9 mouse cellular contexts compared by ENCODE assay signal in the genomic region with DNA sequence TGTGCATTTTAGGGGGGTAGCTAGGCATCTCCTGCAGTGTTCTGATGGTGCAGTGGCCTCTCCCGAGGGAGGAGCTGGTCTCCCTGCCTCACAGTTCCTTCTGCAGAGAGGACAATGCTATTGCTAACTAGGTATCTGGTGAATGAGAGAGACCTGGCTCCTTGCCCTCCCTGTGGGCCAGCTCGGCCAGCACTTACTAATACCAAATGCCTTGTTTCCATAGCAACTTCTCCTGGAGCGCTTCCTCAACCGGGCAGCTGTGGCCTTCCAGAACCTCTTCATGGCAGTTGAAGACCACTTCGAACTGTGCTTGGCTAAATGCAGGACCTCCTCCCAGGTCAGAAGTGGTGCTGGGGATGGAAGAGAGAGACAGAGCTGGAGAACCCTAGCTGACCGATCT. TPM values are rescaled to one million over a fixed set of nuclear protein-coding genes. Genes with fewer than 3 reads are reported as not detected.
DNase-seq lines count a peak whose midpoint lies in the region; ATAC-seq lines count a peak whose summit lies in the region.
"Had no signal": no experiment of that assay in that cellular context is flagged by ENCODE, and none has a peak within 500 bp of the region (broad histone marks: within the 10 kb centered on the region; RNA-seq: fewer than 3 reads in every experiment).

No protein-coding gene starts in this region.

- no peak overlapping the region for H3K4me3 ChIP-seq in midbrain, embryonic 14.5 days (replicated peaks; ENCODE audit: low read depth, low read length)
- H3K4me3 ChIP-seq in midbrain, embryonic 10.5 days = no peak overlapping the region
- H3K4me3 ChIP-seq: liver, embryonic 12.5 days; myocyte had no signal

- H3K4me1 ChIP-seq in midbrain, embryonic 14.5 days (ENCODE audit: control insufficient read depth, insufficient read depth, low read length) = no peaks in the 10 kb centered on the region
- H3K4me1 ChIP-seq in midbrain, embryonic 10.5 days = peaks cover 6% of the 10 kb centered on the region

- no peak for ATAC-seq in midbrain, embryonic 14.5 days (ENCODE audit: low FRiP score, low TSS enrichment)
- ATAC-seq: liver, embryonic 12.5 days had no signal

- no peak overlapping the region for H3K4me2 ChIP-seq in midbrain, embryonic 14.5 days (ENCODE audit: low read length)
- H3K4me2 ChIP-seq: liver, embryonic 12.5 days had no signal

- intact Hi-C loops in heart, postnatal 25 days (cut with DNase I) = no loop called here

- no peak overlapping the region for H3K9ac ChIP-seq in midbrain, embryonic 14.5 days (replicated peaks; ENCODE audit: low read length)
- H3K9ac ChIP-seq: liver, embryonic 12.5 days had no signal

- no peaks in the 10 kb centered on the region for H3K27me3 ChIP-seq in midbrain, embryonic 14.5 days (ENCODE audit: control insufficient read depth, insufficient read depth, low read length)
- H3K27me3 ChIP-seq in midbrain, embryonic 10.5 days (ENCODE audit: low read depth, poor library complexity, severe bottlenecking) = no peaks in the 10 kb centered on the region
- H3K27me3 ChIP-seq: liver, embryonic 12.5 days had no signal

- H3K9me3 ChIP-seq in midbrain, embryonic 14.5 days (ENCODE audit: control insufficient read depth, low read length) = no peaks in the 10 kb centered on the region
- no peaks in the 10 kb centered on the region for H3K9me3 ChIP-seq in midbrain, embryonic 10.5 days (replicated peaks)
- H3K9me3 ChIP-seq: liver, embryonic 12.5 days had no signal

- 57% methylated on average over 6 of the region's 6 CpGs for WGBS in midbrain, embryonic 14.5 days
- WGBS in midbrain, embryonic 10.5 days = 74% methylated on average over 6 of the region's 6 CpGs

- DNase-seq in heart, postnatal 4 days = peak; percentile 43
- DNase-seq in heart, postnatal 25 days (ENCODE audit: low spot score) = no peak
- no peak for DNase-seq in midbrain, embryonic 14.5 days
- DNase-seq in midbrain, embryonic 10.5 days (ENCODE audit: low spot score) = no peak
- DNase-seq in cerebellum, adult 9-10 months = peak; percentile 74
- DNase-seq in lung, postnatal 14 days = peak; percentile 42
- DNase-seq in testis, postnatal 10 days (ENCODE audit: low spot score) = no peak

- H3K36me3 ChIP-seq in midbrain, embryonic 14.5 days (ENCODE audit: control insufficient read depth, insufficient read depth, low read length) = peaks cover 68% of the 10 kb centered on the region
- peaks cover 83% of the 10 kb centered on the region for H3K36me3 ChIP-seq in midbrain, embryonic 10.5 days

- H3K27ac ChIP-seq in midbrain, embryonic 14.5 days (replicated peaks; ENCODE audit: low read depth, low read length) = 0 out of 2 replicates have a peak overlapping the region, but pooled peaks have one; percentile 55
- H3K27ac ChIP-seq in midbrain, embryonic 10.5 days (replicated peaks) = no peak overlapping the region
- H3K27ac ChIP-seq: liver, embryonic 12.5 days had no signal

RNA-seq across cellular contexts. Expression of gene 2410131K14Rik, which starts 14.1 kb away (rescaled TPM):
- 1 to 10 TPM; 5.8 to 6.3 TPM for total RNA-seq in heart, postnatal 4 days (2021)
- 1 to 10 TPM; 7.4 to 8.8 TPM for total RNA-seq in heart, postnatal 25 days (2021)
- polyA plus RNA-seq in midbrain, embryonic 14.5 days (2014; fragmentation: Nextera tagmentation; extraction: Ambion mirVana) = 17.2 and 17.6 TPM in 2 replicates
- 11.3 and 11.7 TPM in 2 replicates for polyA plus RNA-seq in midbrain, embryonic 10.5 days (2016; fragmentation: Nextera tagmentation; extraction: Ambion mirVana)

RNA-seq across cellular contexts. Expression of gene Rnft2, which starts 14.2 kb away (rescaled TPM):
- total RNA-seq in heart, postnatal 4 days (2021) = 1 to 10 TPM; 2.5 to 2.9 TPM
- 1 to 10 TPM; 1.8 TPM for total RNA-seq in heart, postnatal 25 days (2021)
- polyA plus RNA-seq in midbrain, embryonic 14.5 days (2014; fragmentation: Nextera tagmentation; extraction: Ambion mirVana) = 14.8 and 16.4 TPM in 2 replicates
- 5.0 and 7.2 TPM in 2 replicates for polyA plus RNA-seq in midbrain, embryonic 10.5 days (2016; fragmentation: Nextera tagmentation; extraction: Ambion mirVana)

Comparison
In these comparisons a context has a peak if more than half of its experiments do, and no peak if none do; other contexts are left out.
1. DNase-seq: peak in heart, postnatal 4 days (single experiment), cerebellum, adult 9-10 months (single experiment) and lung, postnatal 14 days (single experiment); none in heart, postnatal 25 days (single experiment), midbrain, embryonic 14.5 days (single experiment), midbrain, embryonic 10.5 days (single experiment) and testis, postnatal 10 days (single experiment).